Mouse (Mus musculus): ENCODE data around the gene Fto. TPM values are rescaled to one million over a fixed set of nuclear protein-coding genes. Genes with fewer than 3 reads are reported as not detected.

Fto gene
- total and polyA plus RNA-seq, 3 experiments, result 8.4 to 43.2 (median 15.7) TPM

DNA sequence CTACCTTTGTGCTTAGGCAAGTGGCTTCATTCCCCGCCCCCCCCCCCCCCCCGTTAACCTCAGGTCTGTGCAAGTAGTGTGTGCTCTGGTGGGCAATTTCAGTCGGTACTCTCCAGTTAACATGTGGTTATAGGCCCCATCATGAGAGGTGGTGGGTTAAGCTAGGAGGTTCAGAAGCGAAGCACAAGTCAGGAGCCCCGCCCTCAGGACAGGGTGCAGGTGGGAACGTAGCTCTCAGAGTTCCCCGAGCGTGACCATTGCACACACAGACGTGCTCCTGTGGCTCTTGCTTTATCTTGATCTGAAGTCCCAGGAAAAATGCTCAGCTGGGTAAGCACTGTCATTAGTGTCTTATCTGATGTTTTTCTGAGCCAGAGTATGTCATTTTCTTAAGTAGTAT lies 224.8 kb downstream of the Fto start:
- in situ Hi-C loops (cut with MboI; ENCODE audit: low pct_ligation_motif_present, low pct_unique_long_range_greater_than_20kb, low sequenced_read_pairs), result no loop called here
- no peaks in the 10 kb centered on the region for H3K9me3 ChIP-seq (replicated peaks; ENCODE audit: low read length)
- peaks cover 0 to 12% of the 10 kb centered on the region in 2 experiments; a peak in 2 of 4 replicates for H3K4me1 ChIP-seq (ENCODE audit: control insufficient read depth in 1 of 2, insufficient read depth in 2 of 2)
- no peak overlapping the region for H3K4me2 ChIP-seq (ENCODE audit: insufficient read depth, low read depth, poor library complexity, severe bottlenecking)
- H3K27me3 ChIP-seq (replicated peaks), result no peaks in the 10 kb centered on the region
- H3K9ac ChIP-seq (ENCODE audit: insufficient read depth, low read depth), result no peak overlapping the region
- no peaks in the 10 kb centered on the region for H3K79me2 ChIP-seq (replicated peaks; ENCODE audit: control insufficient read depth, extremely low read depth, insufficient read depth, poor library complexity, severe bottlenecking)
- no peak for DNase-seq (ENCODE audit: extremely low read depth)
- no peak for TF ChIP-seq BHLHE40 (IDR thresholded peaks at IDR 0.05; ENCODE audit: low read depth, low read length)
- dilution Hi-C loops (cut with MboI; ENCODE audit: extremely low pct_ligation_motif_present, extremely low pct_unique_long_range_greater_than_20kb, low sequenced_read_pairs), result no loop called here
- peaks cover 0 to 26% of the 10 kb centered on the region in 2 experiments for H3K36me3 ChIP-seq (replicated peaks in 1 of 2; ENCODE audit: control insufficient read depth in 1 of 2, insufficient read depth in 1 of 2, low read length in 1 of 2)
- H3K27ac ChIP-seq (ENCODE audit: insufficient read depth, low read depth), result no peak overlapping the region
- H3K4me3 ChIP-seq (replicated peaks in 1 of 3; ENCODE audit: low read depth in 2 of 3, low read length in 2 of 3, poor library complexity in 1 of 3), result no peak overlapping the region

DNA sequence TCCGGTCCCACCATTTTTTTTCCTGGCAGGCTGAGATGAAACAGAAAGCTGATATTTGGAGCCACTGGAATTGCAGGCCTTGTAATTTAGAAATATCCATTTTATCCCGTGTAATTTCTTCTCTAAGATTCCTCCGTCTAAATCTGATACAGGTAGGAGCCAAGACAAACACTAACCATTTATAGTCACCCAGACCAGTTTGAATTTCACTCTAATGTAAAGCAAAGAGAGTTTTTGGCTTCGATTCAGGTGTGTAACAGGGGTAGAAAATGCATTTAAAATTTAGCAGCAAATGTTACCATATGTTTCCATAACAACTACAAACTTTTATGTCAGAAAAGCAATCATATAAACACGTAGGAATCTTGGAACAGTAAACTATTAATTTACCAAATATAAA lies 225.6 kb downstream of the Fto start:
- Histone ChIP-seq H3K79me2 (replicated peaks; ENCODE audit: control insufficient read depth, extremely low read depth, insufficient read depth, poor library complexity, severe bottlenecking) (no peaks in the 10 kb centered on the region), H3K36me3 (replicated peaks in 1 of 2; ENCODE audit: control insufficient read depth in 1 of 2, insufficient read depth in 1 of 2, low read length in 1 of 2) (peaks cover 0 to 24% of the 10 kb centered on the region in 2 experiments), H3K9ac (ENCODE audit: insufficient read depth, low read depth) (no peak overlapping the region), H3K27ac (ENCODE audit: insufficient read depth, low read depth) (no peak overlapping the region), H3K9me3 (replicated peaks; ENCODE audit: low read length) (no peaks in the 10 kb centered on the region), H3K4me2 (ENCODE audit: insufficient read depth, low read depth, poor library complexity, severe bottlenecking) (no peak overlapping the region), H3K4me1 (ENCODE audit: control insufficient read depth in 1 of 2, insufficient read depth in 2 of 2) (peaks cover 0 to 12% of the 10 kb centered on the region in 2 experiments; a peak in 2 of 4 replicates), H3K4me3 (replicated peaks in 1 of 3; ENCODE audit: low read depth in 2 of 3, low read length in 2 of 3, poor library complexity in 1 of 3) (no peak overlapping the region), H3K27me3 (replicated peaks) (no peaks in the 10 kb centered on the region)
- no peak for DNase-seq (ENCODE audit: extremely low read depth)
- in situ Hi-C loops (cut with MboI; ENCODE audit: low pct_ligation_motif_present, low pct_unique_long_range_greater_than_20kb, low sequenced_read_pairs), result no loop called here
- dilution Hi-C loops (cut with MboI; ENCODE audit: extremely low pct_ligation_motif_present, extremely low pct_unique_long_range_greater_than_20kb, low sequenced_read_pairs), result no loop called here
- TF ChIP-seq JUND (conservative IDR thresholded peaks at IDR 0.05; ENCODE audit: low read depth, low read length) (no peak), GABPA (IDR thresholded peaks at IDR 0.05; ENCODE audit: insufficient replicate concordance, low read depth, low read length) (no peak), ETS1 (conservative IDR thresholded peaks at IDR 0.05; ENCODE audit: low read depth, low read length) (no peak), E2F4 (IDR thresholded peaks at IDR 0.05; ENCODE audit: insufficient replicate concordance, low read depth, low read length) (no peak), CHD2 (IDR thresholded peaks at IDR 0.05; ENCODE audit: low read length) (no peak), CHD1 (IDR thresholded peaks at IDR 0.05; ENCODE audit: low read depth, low read length) (no peak), POLR2A (IDR thresholded peaks at IDR 0.05; ENCODE audit: low read depth, low read length) (no peak), MAX (IDR thresholded peaks at IDR 0.05; ENCODE audit: low read length) (no peak), TBP (conservative IDR thresholded peaks at IDR 0.05; ENCODE audit: low read depth, low read length) (no peak), EP300 (IDR thresholded peaks at IDR 0.05; ENCODE audit: low read length) (no peak), ELF1 (IDR thresholded peaks at IDR 0.05; ENCODE audit: low read depth, low read length) (no peak), MXI1 (IDR thresholded peaks at IDR 0.05; ENCODE audit: low read depth, low read length) (no peak), POLR2AphosphoS2 (IDR thresholded peaks at IDR 0.05; ENCODE audit: low read depth, low read length) (no peak), JUN (IDR thresholded peaks at IDR 0.05; ENCODE audit: insufficient read depth, low read depth, low read length) (no peak), USF1 (IDR thresholded peaks at IDR 0.05; ENCODE audit: low read depth, low read length) (no peak), RCOR1 (conservative IDR thresholded peaks at IDR 0.05; ENCODE audit: low read depth, low read length) (no peak), NELFE (IDR thresholded peaks at IDR 0.05; ENCODE audit: low read depth, low read length) (no peak), BHLHE40 (IDR thresholded peaks at IDR 0.05; ENCODE audit: low read depth, low read length) (no peak)

Measured in CH12.LX (cell line).